Mouse (Mus musculus) right cerebral cortex, postnatal 14 days (tissue): Measurements from ENCODE around the gene Tpgs1.

Source experiments
- DNase-seq: peaks from one replicate; pipeline ENCODE4 v3.0.0; 2022

Tpgs1 gene

GRCm38 (mm10) chr10:79669576-79670057, 448 bp downstream of the Tpgs1 start:
- peak; percentile 81 for DNase-seq

DNA sequence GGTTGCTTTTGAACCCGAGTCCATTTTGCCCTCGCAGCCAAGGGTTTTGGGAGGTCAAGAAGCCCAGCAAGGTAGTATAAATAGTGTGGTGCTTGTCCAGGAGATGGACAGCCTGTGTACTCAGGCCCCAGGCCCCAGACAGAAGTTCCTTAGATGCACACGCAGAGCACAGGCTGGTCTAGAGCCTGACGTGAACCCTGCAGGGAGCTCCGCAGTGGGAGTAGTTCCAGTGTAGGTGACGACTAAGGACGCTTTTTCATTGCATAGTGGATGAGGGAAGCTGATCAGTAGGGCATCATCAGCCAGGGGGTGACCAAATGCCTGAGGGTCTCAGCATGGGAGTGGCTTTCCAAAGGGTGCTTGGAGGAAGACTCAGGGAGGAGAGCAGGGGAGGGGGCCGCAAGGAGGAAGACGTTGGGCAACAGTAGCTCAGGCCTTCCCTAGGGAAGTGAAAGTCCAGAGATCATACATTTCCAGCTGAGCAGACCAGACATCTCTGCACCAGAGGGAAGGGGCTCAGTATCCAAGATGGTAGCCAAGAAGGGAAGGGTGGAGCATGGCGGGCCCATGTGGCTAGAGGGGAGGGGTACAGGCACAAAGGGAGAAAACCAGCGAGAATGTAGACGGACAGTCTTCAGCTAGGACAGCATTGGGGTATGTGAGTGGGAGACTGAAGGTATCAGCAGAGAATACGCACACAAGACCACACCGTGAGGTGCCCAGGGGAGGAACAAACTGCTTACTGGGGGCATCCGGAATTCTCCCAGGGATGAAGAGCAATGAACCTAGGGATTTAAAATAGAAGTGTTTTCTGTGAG, 1.1 kb downstream of the Tpgs1 start:
- no peak for DNase-seq

DNA sequence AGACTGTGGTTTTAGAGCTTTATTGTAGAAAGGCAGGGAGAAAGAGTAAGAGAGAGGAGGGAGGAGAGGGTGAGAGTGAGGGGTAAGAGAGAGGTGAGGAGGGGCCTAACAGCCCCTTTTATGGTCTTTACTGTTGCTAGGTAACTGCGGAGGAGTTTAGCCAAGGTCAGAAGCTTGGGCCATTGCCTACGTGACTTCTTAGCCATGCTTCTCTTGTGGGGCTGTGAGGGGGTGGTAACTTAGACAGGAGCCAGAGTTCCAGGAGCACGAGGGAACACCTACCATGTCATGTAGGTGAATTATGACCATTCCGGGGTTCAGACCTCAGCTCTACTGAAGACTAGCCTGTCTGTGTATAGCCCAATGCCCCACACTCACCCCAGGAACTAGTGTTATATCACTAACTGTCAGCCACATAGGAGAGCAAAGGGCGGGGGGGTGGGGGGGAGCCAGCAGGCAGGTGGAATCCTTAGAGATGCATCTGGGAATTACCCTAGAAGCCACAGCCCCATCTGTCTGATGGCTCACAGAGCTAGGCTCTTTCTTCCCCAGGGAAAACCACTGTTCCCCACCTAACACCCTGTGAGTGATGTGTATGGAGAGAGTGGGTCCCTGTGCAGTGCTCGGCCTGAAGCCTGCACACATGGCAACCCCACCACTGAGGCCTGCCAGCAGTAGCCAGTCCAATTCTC, 2.4 kb downstream of the Tpgs1 start:
- no peak for DNase-seq

DNA sequence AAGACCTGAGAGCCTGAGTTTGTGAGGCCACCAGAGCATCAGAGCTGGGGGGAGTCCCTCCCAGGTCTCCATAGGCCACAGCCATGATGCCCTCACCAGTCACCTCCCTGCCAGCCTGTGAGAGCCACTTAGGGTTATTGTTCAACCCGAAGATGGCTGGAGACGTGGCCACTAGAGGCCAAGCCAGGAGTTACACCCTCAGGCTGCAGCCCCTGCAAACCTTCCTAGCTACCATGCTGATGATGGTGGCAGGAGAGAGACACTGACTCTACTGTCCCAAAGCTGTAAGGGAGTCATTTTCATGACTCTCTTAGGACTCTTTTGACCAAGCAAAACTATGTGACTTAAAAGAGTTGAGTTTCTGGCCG, 2.9 kb downstream of the Tpgs1 start:
- DNase-seq = no peak

DNA sequence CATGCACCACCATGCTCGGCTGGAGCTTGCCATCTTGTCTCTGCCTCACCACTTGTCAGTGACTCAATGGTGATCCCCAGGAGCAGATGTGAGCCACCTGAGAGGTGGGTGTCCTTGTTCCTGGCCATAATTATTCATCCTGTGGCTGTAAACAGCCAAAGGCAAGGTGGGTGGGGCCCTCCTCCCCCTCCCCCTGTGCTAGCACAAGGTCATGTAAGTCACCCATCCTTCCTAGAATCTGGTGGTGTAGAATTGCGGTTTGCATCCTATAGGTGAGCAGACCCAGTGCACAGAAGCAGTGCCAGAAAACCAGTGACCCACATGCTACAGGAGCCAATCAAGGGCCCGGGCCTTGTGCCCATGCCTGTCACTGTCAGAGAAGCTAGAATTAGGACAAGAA, 3.9 kb downstream of the Tpgs1 start:
- no peak for DNase-seq

- DNase-seq = no peak
Observed at GRCm38 (mm10) chr10:79675346-79676035, 6.3 kb downstream of the Tpgs1 start.

- no peak for DNase-seq
Observed at GRCm38 (mm10) chr10:79680606-79681495, 11.7 kb downstream of the Tpgs1 start.

GRCm38 (mm10) chr10:79681591-79682245, 12.5 kb downstream of the Tpgs1 start, which contains the start of gene Cdc34:
Gene Cdc34, plus strand, starts transcription at chr10:79682195.
- peak; percentile 99 for DNase-seq

DNA sequence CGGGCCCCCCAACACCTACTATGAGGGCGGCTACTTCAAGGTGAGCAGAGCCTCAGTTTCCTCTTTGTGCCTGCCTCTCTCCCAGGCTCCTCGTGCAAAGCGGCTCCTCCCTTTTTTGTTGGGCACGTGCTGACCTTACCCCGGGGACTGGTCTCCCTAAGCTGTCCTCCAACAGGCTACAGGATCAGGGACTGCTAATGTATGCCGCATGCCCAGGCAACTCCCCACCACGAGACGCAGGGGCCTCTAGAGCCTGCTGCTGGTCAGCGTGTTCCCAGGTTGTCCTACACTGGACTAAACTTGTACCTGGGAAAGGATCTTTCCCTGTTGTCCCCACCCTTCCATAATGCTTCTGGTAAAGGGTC, 13.4 kb downstream of the Tpgs1 start:
- no peak for DNase-seq

GRCm38 (mm10) chr10:79682916-79683582, 13.9 kb downstream of the Tpgs1 start:
- peak; percentile 78 for DNase-seq

GRCm38 (mm10) chr10:79683726-79684640, 14.8 kb downstream of the Tpgs1 start:
- no peak for DNase-seq

- no peak for DNase-seq
Observed at GRCm38 (mm10) chr10:79684770-79685600, 15.8 kb downstream of the Tpgs1 start.

DNA sequence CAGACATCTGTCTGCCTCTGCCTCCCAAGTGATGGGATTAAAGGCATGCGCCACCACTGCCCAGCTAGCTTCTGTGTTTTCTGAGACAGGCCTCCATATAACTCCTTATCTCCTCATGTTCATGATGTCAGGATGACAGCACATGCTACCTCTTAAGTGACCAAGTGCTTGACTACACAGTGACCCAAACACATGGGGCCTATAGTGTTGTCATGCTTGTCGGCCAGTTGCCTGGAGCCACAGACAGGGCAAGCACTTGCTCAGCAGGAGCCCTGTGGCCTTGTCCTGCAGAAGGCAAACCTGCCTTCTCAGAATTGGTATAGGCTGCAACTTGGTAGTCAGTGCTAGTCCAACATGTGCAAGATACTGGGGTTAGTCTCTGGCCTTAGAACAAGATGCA, 17.1 kb downstream of the Tpgs1 start:
- DNase-seq = no peak

DNA sequence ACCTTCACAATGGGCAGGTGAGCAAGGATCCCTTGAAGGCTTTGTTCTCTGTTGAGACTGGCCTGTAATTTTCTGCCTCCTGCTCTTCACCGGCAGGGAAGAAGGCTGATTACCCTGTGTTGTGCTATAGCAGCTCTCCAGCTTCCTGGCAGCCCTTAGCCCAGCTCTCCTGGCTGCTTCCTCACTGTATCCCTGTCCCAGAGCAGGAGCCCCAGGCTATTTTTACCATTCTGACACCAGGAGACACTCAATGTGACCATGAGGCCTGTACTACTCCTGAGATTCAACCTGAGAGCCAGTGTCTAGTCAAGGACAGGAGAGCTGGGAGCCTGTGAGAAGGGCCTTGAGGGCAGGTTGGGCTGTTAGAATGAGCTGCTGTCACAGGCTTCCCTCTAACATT, 17.5 kb downstream of the Tpgs1 start:
- DNase-seq = no peak

DNA sequence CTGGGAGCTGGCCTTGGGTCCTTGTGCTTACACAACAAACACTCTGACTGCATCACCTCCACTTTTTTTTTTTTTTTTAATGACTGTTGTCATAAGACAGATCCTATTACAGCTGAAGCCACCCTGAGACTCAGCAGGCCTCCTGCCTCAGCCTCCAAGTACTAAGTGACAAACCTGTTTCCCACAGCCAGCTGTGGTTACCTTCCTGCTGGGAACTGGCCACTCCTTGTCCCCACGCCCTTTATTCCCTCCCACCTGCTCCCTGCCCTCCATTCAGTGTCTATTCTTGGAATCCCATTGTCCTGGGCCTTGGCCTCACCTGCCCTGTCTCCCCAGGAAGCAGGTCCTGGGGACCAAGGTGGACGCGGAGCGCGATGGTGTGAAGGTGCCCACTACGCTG, 18.3 kb downstream of the Tpgs1 start:
- no peak for DNase-seq

- DNase-seq = no peak
Observed at GRCm38 (mm10) chr10:79688720-79689119, 19.6 kb downstream of the Tpgs1 start, which contains the start of gene Gzmm. Gene Gzmm, plus strand, starts transcription at chr10:79689020.

DNA sequence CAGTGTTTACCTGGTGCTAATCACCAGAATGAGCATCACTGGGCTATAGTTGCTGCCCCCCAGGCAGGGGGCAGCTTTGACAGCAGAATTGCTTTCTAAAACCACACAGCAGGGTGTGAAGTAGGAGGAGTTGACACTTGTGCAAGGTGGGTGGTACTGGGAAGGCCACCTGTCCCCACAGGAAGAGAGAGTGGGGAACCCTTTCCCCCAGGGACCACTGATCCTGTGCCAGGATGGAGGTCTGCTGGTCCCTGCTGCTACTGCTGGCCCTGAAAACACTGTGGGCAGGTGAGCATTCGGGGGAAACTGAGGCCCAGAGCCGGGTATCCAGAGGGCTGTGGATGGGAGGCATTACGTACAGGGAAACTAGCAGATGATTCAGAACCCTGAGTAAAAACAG, 20.0 kb downstream of the Tpgs1 start:
- no peak for DNase-seq

GRCm38 (mm10) chr10:79691986-79692548, 22.9 kb downstream of the Tpgs1 start:
- DNase-seq = no peak
